Mouse (Mus musculus) heart, embryonic 13.5 days (tissue): ENCODE data around the gene Meltf. TPM values are rescaled to one million over a fixed set of nuclear protein-coding genes. Genes with fewer than 3 reads are reported as not detected.

ENCODE experiments used
- ATAC-seq: fragments of 200-750 bp; cut with Nextera tagmentation; 2 replicates; pipeline ENCODE4 v1.8.0; 2017; ENCODE audit warnings: moderate TSS enrichment; ENCODE audit not compliant: insufficient number of reproducible peaks, low FRiP score, low TSS enrichment; ENCODE audit errors: extremely low read depth
- H3K27ac ChIP-seq: fragments of 300-500 bp; sonication (generic); replicated peaks from 2 replicates; pipeline ENCODE4 v1.5.1; 2015; ENCODE audit warnings: moderate library complexity, mild to moderate bottlenecking, inconsistent platforms
- H3K27me3 ChIP-seq: fragments of 300-500 bp; sonication (generic); replicated peaks from 2 replicates; pipeline ENCODE4 v1.6.1; 2015; ENCODE audit warnings: mild to moderate bottlenecking, inconsistent platforms
- H3K36me3 ChIP-seq: fragments of 300-500 bp; sonication (generic); 2 replicates; pipeline ENCODE4 v1.6.1; 2015; ENCODE audit warnings: mild to moderate bottlenecking, inconsistent platforms
- H3K4me1 ChIP-seq: fragments of 300-500 bp; sonication (generic); 2 replicates; pipeline ENCODE4 v1.6.1; 2015; ENCODE audit warnings: inconsistent platforms
- H3K4me2 ChIP-seq: fragments of 300-500 bp; sonication (generic); 2 replicates; pipeline ENCODE4 v1.6.1; 2015; ENCODE audit warnings: inconsistent platforms, mild to moderate bottlenecking, moderate library complexity
- H3K4me3 ChIP-seq: fragments of 300-500 bp; sonication (generic); 2 replicates; pipeline ENCODE4 v1.5.1; 2015; ENCODE audit warnings: moderate library complexity, mild to moderate bottlenecking, inconsistent platforms
- H3K9ac ChIP-seq: fragments of 300-500 bp; sonication (generic); 2 replicates; pipeline ENCODE4 v1.6.1; 2015; ENCODE audit warnings: inconsistent platforms, mild to moderate bottlenecking, moderate library complexity
- H3K9me3 ChIP-seq: fragments of 300-500 bp; sonication (generic); 2 replicates; pipeline ENCODE4 v1.6.1; 2016; ENCODE audit warnings: inconsistent platforms
- WGBS: fragments of 180-500 bp; shearing (Covaris S2); methylation state at CpG from one replicate; pipeline ENCODE4 v1.1.7; 2015; ENCODE audit warnings: mixed read lengths; 5-methylcytosine and 5-hydroxymethylcytosine counted together
- polyA plus RNA-seq: library from polyadenylated mRNA; unstranded; fragments of >200 nt; fragmentation: Nextera tagmentation; extraction: Ambion mirVana; gene quantifications from 2 replicates; pipeline ENCODE4 v1.2.1, GENCODE M21; 2015

Gene Meltf
- polyA plus RNA-seq = 0.04 and 0.05 TPM in 2 replicates

- H3K4me3 ChIP-seq = peak within 1 kb of the TSS; percentile 16; the same call in 1 of the 2 replicates
- no peaks in the 10 kb centered on the region for H3K9me3 ChIP-seq
- 0 out of 2 replicates have a peak, but pooled peaks have one; percentile 17 for ATAC-seq
- peaks cover 22% of the 10 kb centered on the region for H3K27me3 ChIP-seq
- H3K9ac ChIP-seq = no peak within 1 kb of the TSS
- H3K27ac ChIP-seq = no peak within 1 kb of the TSS
- H3K36me3 ChIP-seq = peaks cover 13% of the 10 kb centered on the region
- H3K4me2 ChIP-seq = peak within 1 kb of the TSS; percentile 56
- 31% methylated on average over 21 of the region's 21 CpGs for WGBS
- H3K4me1 ChIP-seq = peaks cover 27% of the 10 kb centered on the region
Measured at GRCm38 (mm10) chr16:31878573-31879257, at the start of gene Meltf. TSS of gene Meltf (plus strand) at chr16:31878810.

- 86% methylated on average over 4 of the region's 4 CpGs for WGBS
- Histone ChIP-seq H3K4me2 (no peak overlapping the region), H3K27me3 (no peaks in the 10 kb centered on the region), H3K9me3 (no peaks in the 10 kb centered on the region), H3K4me3 (no peak overlapping the region), H3K4me1 (peaks cover 4% of the 10 kb centered on the region), H3K27ac (no peak overlapping the region), H3K9ac (no peak overlapping the region), H3K36me3 (peaks cover 18% of the 10 kb centered on the region)
- no peak for ATAC-seq
Measured at GRCm38 (mm10) chr16:31830726-31831125, 47.9 kb upstream of the Meltf start.

GRCm38 (mm10) chr16:31832630-31833422 lies 45.8 kb upstream of the Meltf start:
- Histone ChIP-seq H3K4me3 (no peak overlapping the region), H3K9me3 (no peaks in the 10 kb centered on the region), H3K27me3 (no peaks in the 10 kb centered on the region), H3K4me2 (no peak overlapping the region), H3K36me3 (peaks cover 23% of the 10 kb centered on the region), H3K9ac (no peak overlapping the region), H3K4me1 (peaks cover 4% of the 10 kb centered on the region), H3K27ac (no peak overlapping the region; the same call in 1 of the 2 replicates)
- ATAC-seq = no peak
- WGBS = 82% methylated on average over 10 of the region's 10 CpGs

- H3K36me3 ChIP-seq = peaks cover 35% of the 10 kb centered on the region
- H3K27ac ChIP-seq = peak overlapping the region; percentile 75
- H3K27me3 ChIP-seq = no peaks in the 10 kb centered on the region
- WGBS = 40% methylated on average over 7 of the region's 7 CpGs
- H3K4me3 ChIP-seq = no peak overlapping the region
- no peak for ATAC-seq
- H3K9me3 ChIP-seq = no peaks in the 10 kb centered on the region
- no peak overlapping the region for H3K9ac ChIP-seq
- peak overlapping the region; percentile 22; the same call in 1 of the 2 replicates for H3K4me2 ChIP-seq
- H3K4me1 ChIP-seq = peaks cover 4% of the 10 kb centered on the region
Measured at GRCm38 (mm10) chr16:31834011-31834584, 44.5 kb upstream of the Meltf start.

GRCm38 (mm10) chr16:31834662-31835318 lies 43.8 kb upstream of the Meltf start:
- peaks cover 4% of the 10 kb centered on the region for H3K4me1 ChIP-seq
- no peaks in the 10 kb centered on the region for H3K27me3 ChIP-seq
- no peak overlapping the region for H3K4me3 ChIP-seq
- 72% methylated on average over 2 of the region's 2 CpGs for WGBS
- ATAC-seq = no peak
- no peak overlapping the region for H3K9ac ChIP-seq
- H3K9me3 ChIP-seq = no peaks in the 10 kb centered on the region
- peaks cover 35% of the 10 kb centered on the region for H3K36me3 ChIP-seq
- no peak overlapping the region for H3K4me2 ChIP-seq
- H3K27ac ChIP-seq = peak overlapping the region; percentile 75

GRCm38 (mm10) chr16:31837362-31837761 lies 41.2 kb upstream of the Meltf start:
- Histone ChIP-seq H3K9ac (no peak overlapping the region), H3K36me3 (peaks cover 42% of the 10 kb centered on the region), H3K27me3 (no peaks in the 10 kb centered on the region), H3K4me3 (no peak overlapping the region), H3K9me3 (no peaks in the 10 kb centered on the region), H3K27ac (no peak overlapping the region), H3K4me2 (no peak overlapping the region), H3K4me1 (peaks cover 4% of the 10 kb centered on the region)
- WGBS = 74% methylated on average over 3 of the region's 3 CpGs
- no peak for ATAC-seq

GRCm38 (mm10) chr16:31844246-31844645 lies 34.4 kb upstream of the Meltf start:
- Histone ChIP-seq H3K9me3 (no peaks in the 10 kb centered on the region), H3K4me2 (no peak overlapping the region), H3K4me1 (no peaks in the 10 kb centered on the region), H3K9ac (no peak overlapping the region), H3K27me3 (no peaks in the 10 kb centered on the region), H3K27ac (no peak overlapping the region), H3K36me3 (peaks cover 36% of the 10 kb centered on the region), H3K4me3 (no peak overlapping the region)
- no peak for ATAC-seq
- 74% methylated on average over 3 of the region's 3 CpGs for WGBS

GRCm38 (mm10) chr16:31846763-31847162 lies 31.8 kb upstream of the Meltf start:
- H3K4me1 ChIP-seq = no peaks in the 10 kb centered on the region

GRCm38 (mm10) chr16:31863920-31864319 lies 14.7 kb upstream of the Meltf start:
- Histone ChIP-seq H3K27ac (no peak overlapping the region), H3K27me3 (no peaks in the 10 kb centered on the region), H3K9me3 (0 out of 2 replicates have a peak, but pooled peaks cover 5% of the 10 kb centered on the region), H3K36me3 (peaks cover 87% of the 10 kb centered on the region), H3K9ac (no peak overlapping the region), H3K4me3 (no peak overlapping the region), H3K4me1 (peaks cover 5% of the 10 kb centered on the region; the same call in 1 of the 2 replicates), H3K4me2 (no peak overlapping the region)
- WGBS = 84% methylated on average over 5 of the region's 5 CpGs
- no peak for ATAC-seq

More at GRCm38 (mm10) chr16:31846763-31847162, 31.8 kb upstream of the Meltf start:
- ATAC-seq = no peak
- H3K9ac ChIP-seq = no peak overlapping the region
- 88% methylated on average over 10 of the region's 10 CpGs for WGBS
- no peak overlapping the region for H3K4me3 ChIP-seq
- no peaks in the 10 kb centered on the region for H3K27me3 ChIP-seq
- no peaks in the 10 kb centered on the region for H3K9me3 ChIP-seq
- H3K4me2 ChIP-seq = no peak overlapping the region
- peaks cover 33% of the 10 kb centered on the region for H3K36me3 ChIP-seq
- no peak overlapping the region for H3K27ac ChIP-seq

- H3K36me3 ChIP-seq = peaks cover 87% of the 10 kb centered on the region
- H3K9me3 ChIP-seq = 0 out of 2 replicates have a peak, but pooled peaks cover 5% of the 10 kb centered on the region
- no peak for ATAC-seq
- H3K27ac ChIP-seq = no peak overlapping the region
- H3K9ac ChIP-seq = no peak overlapping the region
- peaks cover 5% of the 10 kb centered on the region; the same call in 1 of the 2 replicates for H3K4me1 ChIP-seq
- 86% methylated on average over 3 of the region's 3 CpGs for WGBS
- no peak overlapping the region for H3K4me3 ChIP-seq
- no peak overlapping the region for H3K4me2 ChIP-seq
- H3K27me3 ChIP-seq = no peaks in the 10 kb centered on the region
Measured at GRCm38 (mm10) chr16:31865242-31865641, 13.4 kb upstream of the Meltf start.

GRCm38 (mm10) chr16:31866911-31867310 lies 11.7 kb upstream of the Meltf start:
- H3K36me3 ChIP-seq = peaks cover 89% of the 10 kb centered on the region
- 92% methylated on average over 3 of the region's 3 CpGs for WGBS
- ATAC-seq = no peak

More at GRCm38 (mm10) chr16:31866911-31867310, 11.7 kb upstream of the Meltf start:
- Histone ChIP-seq H3K9ac (no peak overlapping the region), H3K4me1 (peaks cover 5% of the 10 kb centered on the region; the same call in 1 of the 2 replicates), H3K4me2 (no peak overlapping the region), H3K4me3 (no peak overlapping the region), H3K27ac (no peak overlapping the region), H3K9me3 (no peaks in the 10 kb centered on the region), H3K27me3 (no peaks in the 10 kb centered on the region)
